Mouse (Mus musculus): ENCODE results near the gene Rfc2. TPM values are rescaled to one million over a fixed set of nuclear protein-coding genes. Genes with fewer than 3 reads are reported as not detected.

Rfc2 gene
- polyA plus RNA-seq, 1 experiment from 2014 or later = 196 TPM

Small RNA genes within 50 kb of the gene (microRNA-seq; reads per million reads assigned to microRNA genes)
- not detected for gene Mir7228

Other genes with a start within 250 kb of the Rfc2 start
- gene Gtf2ird1, start 124.7 kb upstream of the Rfc2 start, polyA plus RNA-seq (2015; fragmentation: Nextera tagmentation; extraction: Ambion mirVana) = 53.4 and 56.5 TPM in 2 replicates
- 1.5 and 2.0 TPM in 2 replicates for gene Clip2, start 28.9 kb upstream of the Rfc2 start, polyA plus RNA-seq (2015; fragmentation: Nextera tagmentation; extraction: Ambion mirVana)
- not detected in 2 replicates for gene Syna, start 21.2 kb upstream of the Rfc2 start, polyA plus RNA-seq (2015; fragmentation: Nextera tagmentation; extraction: Ambion mirVana)
- gene Lat2, start 33.7 kb downstream of the Rfc2 start, polyA plus RNA-seq (2015; fragmentation: Nextera tagmentation; extraction: Ambion mirVana) = 2.2 and 2.8 TPM in 2 replicates
- gene Eif4h, start 58.1 kb downstream of the Rfc2 start, polyA plus RNA-seq (2015; fragmentation: Nextera tagmentation; extraction: Ambion mirVana) = 318 and 329 TPM in 2 replicates
- 3.1 and 3.8 TPM in 2 replicates for gene Limk1, start 107.2 kb downstream of the Rfc2 start, polyA plus RNA-seq (2015; fragmentation: Nextera tagmentation; extraction: Ambion mirVana)
- gene Eln, start 166.0 kb downstream of the Rfc2 start, polyA plus RNA-seq (2015; fragmentation: Nextera tagmentation; extraction: Ambion mirVana) = 266 and 283 TPM in 2 replicates